In genomic region chr5:111891261-111891693, GRCm38 (mm10) we compare ENCODE assay signal across 8 mouse cellular contexts.
DNase-seq lines count a peak whose midpoint lies in the region; ATAC-seq and TF ChIP-seq lines count a peak whose summit lies in the region.

No protein-coding gene starts in this region.

- no peak overlapping the region for H3K4me3 ChIP-seq in limb, embryonic 14.5 days (replicated peaks; ENCODE audit: low read length)

- H3K27ac ChIP-seq in limb, embryonic 14.5 days (replicated peaks; ENCODE audit: low read depth, low read length) = peak overlapping the region; percentile 90

- no peaks in the 10 kb centered on the region for H3K27me3 ChIP-seq in limb, embryonic 14.5 days (ENCODE audit: control insufficient read depth, insufficient read depth, low read length)

- peak; percentile 5 for DNase-seq in urinary bladder, postnatal 25 days (ENCODE audit: low spot score)
- DNase-seq in urinary bladder, adult 2 months (ENCODE audit: low spot score) = no peak
- DNase-seq in heart, adult 8-10 months (ENCODE audit: low spot score) = peak; percentile 42
- DNase-seq in limb, embryonic 14.5 days (ENCODE audit: low spot score) = peak; percentile 82
- DNase-seq in left cerebral cortex, adult 11 months (ENCODE audit: low spot score) = no peak
- no peak for DNase-seq in cerebellum, adult 9-10 months
- no peak for DNase-seq in cerebellum, postnatal 4 days (ENCODE audit: low spot score in 2 of 2)

- H3K9me3 ChIP-seq in limb, embryonic 14.5 days (ENCODE audit: control insufficient read depth, low read length) = no peaks in the 10 kb centered on the region

- peaks cover 58% of the 10 kb centered on the region for H3K4me1 ChIP-seq in limb, embryonic 14.5 days (ENCODE audit: control insufficient read depth, insufficient read depth, low read length)

- peak; percentile 60 for ATAC-seq in limb, embryonic 14.5 days (ENCODE audit: low FRiP score, low read depth)
- no peak for ATAC-seq in megakaryocyte-erythroid progenitor cell, adult 5-6 weeks (replicated peaks; ENCODE audit: low FRiP score, low TSS enrichment, poor library complexity, severe bottlenecking)

- no peak overlapping the region for H3K9ac ChIP-seq in limb, embryonic 14.5 days (ENCODE audit: low read depth, low read length, severe bottlenecking)

- 25% methylated on average over 8 of the region's 8 CpGs for WGBS in limb, embryonic 14.5 days

- no peak for TF ChIP-seq POLR2A in limb, embryonic 14.5 days (IDR thresholded peaks at IDR 0.05; ENCODE audit: borderline replicate concordance, extremely low read depth, insufficient read depth, insufficient read length)

- no peaks in the 10 kb centered on the region for H3K36me3 ChIP-seq in limb, embryonic 14.5 days (ENCODE audit: control insufficient read depth, insufficient read depth, low read length)

- H3K4me2 ChIP-seq in limb, embryonic 14.5 days (replicated peaks; ENCODE audit: low read depth, low read length, severe bottlenecking) = peak overlapping the region; percentile 23

Comparison
In these comparisons a context has a peak if more than half of its experiments do, and no peak if none do; other contexts are left out.
1. DNase-seq: peak in urinary bladder, postnatal 25 days (single experiment), heart, adult 8-10 months (single experiment) and limb, embryonic 14.5 days (single experiment); none in urinary bladder, adult 2 months (single experiment), left cerebral cortex, adult 11 months (single experiment), cerebellum, adult 9-10 months (single experiment) and cerebellum, postnatal 4 days (0 of 2).